Comparison of ENCODE assay signal across 22 mouse cellular contexts in genomic region chr1:193284228-193284779, GRCm38 (mm10). TPM values are rescaled to one million over a fixed set of nuclear protein-coding genes. Genes with fewer than 3 reads are reported as not detected.
A peak's percentile ranks its signal among the peaks of the same experiment; 100 is the strongest.
DNase-seq lines count a peak whose midpoint lies in the region; ATAC-seq and TF ChIP-seq lines count a peak whose summit lies in the region.
"Had no signal": no experiment of that assay in that cellular context is flagged by ENCODE, and none has a peak within 500 bp of the region (broad histone marks: within the 10 kb centered on the region; RNA-seq: fewer than 3 reads in every experiment).

No protein-coding gene starts in this region.

- no peaks in the 10 kb centered on the region for H3K36me3 ChIP-seq in intestine, embryonic 16.5 days (ENCODE audit: control insufficient read depth, insufficient read depth, low read length)
- H3K36me3 ChIP-seq in intestine, embryonic 15.5 days = no peaks in the 10 kb centered on the region
- no peaks in the 10 kb centered on the region for H3K36me3 ChIP-seq in neural tube, embryonic 13.5 days
- H3K36me3 ChIP-seq in liver, embryonic 14.5 days (replicated peaks; ENCODE audit: control insufficient read depth, insufficient read depth, low read depth) = no peaks in the 10 kb centered on the region
- H3K36me3 ChIP-seq: embryonic facial prominence, embryonic 12.5 days; heart, embryonic 10.5 days; stomach, embryonic 15.5 days had no signal

- no peak overlapping the region for H3K4me2 ChIP-seq in intestine, embryonic 16.5 days (ENCODE audit: low read depth, low read length)
- no peak overlapping the region for H3K4me2 ChIP-seq in intestine, embryonic 15.5 days (replicated peaks)
- no peak overlapping the region for H3K4me2 ChIP-seq in neural tube, embryonic 13.5 days
- H3K4me2 ChIP-seq in liver, embryonic 14.5 days (ENCODE audit: low read depth) = no peak overlapping the region
- H3K4me2 ChIP-seq: embryonic facial prominence, embryonic 12.5 days; stomach, embryonic 15.5 days had no signal

- WGBS in intestine, embryonic 16.5 days = 65% methylated on average over 7 of the region's 7 CpGs
- WGBS in intestine, embryonic 15.5 days = 71% methylated on average over 7 of the region's 7 CpGs
- WGBS in neural tube, embryonic 13.5 days = 51% methylated on average over 7 of the region's 7 CpGs
- WGBS in liver, embryonic 14.5 days (ENCODE audit: insufficient replicate concordance) = 63% methylated on average over 7 of the region's 7 CpGs

- no peak overlapping the region for H3K27ac ChIP-seq in intestine, embryonic 16.5 days (ENCODE audit: low read length)
- H3K27ac ChIP-seq in intestine, embryonic 15.5 days = no peak overlapping the region
- peak overlapping the region; percentile 49 for H3K27ac ChIP-seq in neural tube, embryonic 13.5 days (replicated peaks)
- H3K27ac ChIP-seq in liver, embryonic 14.5 days = no peak overlapping the region
- H3K27ac ChIP-seq: embryonic facial prominence, embryonic 12.5 days; heart, embryonic 10.5 days; left cerebral cortex, adult 2 months; stomach, embryonic 15.5 days had no signal

- peak; percentile 62; the same call in 1 of the 2 replicates for ATAC-seq in intestine, embryonic 16.5 days
- ATAC-seq in intestine, embryonic 15.5 days = no peak
- peak; percentile 88 for ATAC-seq in neural tube, embryonic 13.5 days (ENCODE audit: low read depth)
- 0 out of 2 replicates have a peak, but pooled peaks have one; percentile 26 for ATAC-seq in liver, embryonic 14.5 days (ENCODE audit: insufficient read depth)
- ATAC-seq: forebrain, embryonic 16.5 days; inflammation-experienced regulatory T-cells, adult 6 months had no signal

- no peak for TF ChIP-seq EP300 in liver, embryonic 14.5 days (IDR thresholded peaks at IDR 0.05; ENCODE audit: low read depth)

- no peak for DNase-seq in neural tube, embryonic 10.5 days (ENCODE audit: extremely low spot score, low spot score)
- no peak for DNase-seq in liver, embryonic 14.5 days (ENCODE audit: low read depth in 3 of 3, low spot score in 3 of 3)
- no peak for DNase-seq in adipocyte (ENCODE audit: low spot score)
- DNase-seq in layer of hippocampus, adult 18-20 months (ENCODE audit: low spot score in 2 of 2) = no peak
- DNase-seq: adrenal gland, adult 2 months; cerebellum, postnatal 10 days; heart, postnatal 10 days; kidney, postnatal 36 days; layer of hippocampus, adult 9-11 months; left cerebral cortex, postnatal 4 days; lung, postnatal 10 days; thymus, adult 18-20 months had no signal

- no peaks in the 10 kb centered on the region for H3K9me3 ChIP-seq in intestine, embryonic 16.5 days (ENCODE audit: control insufficient read depth, low read length)
- no peaks in the 10 kb centered on the region for H3K9me3 ChIP-seq in intestine, embryonic 15.5 days
- H3K9me3 ChIP-seq in neural tube, embryonic 13.5 days = no peaks in the 10 kb centered on the region
- H3K9me3 ChIP-seq in liver, embryonic 14.5 days (ENCODE audit: control insufficient read depth, low read length) = no peaks in the 10 kb centered on the region
- H3K9me3 ChIP-seq: embryonic facial prominence, embryonic 12.5 days; heart, embryonic 10.5 days; stomach, embryonic 15.5 days had no signal

- H3K4me3 ChIP-seq in intestine, embryonic 16.5 days (ENCODE audit: low read length) = no peak overlapping the region
- no peak overlapping the region for H3K4me3 ChIP-seq in intestine, embryonic 15.5 days (replicated peaks)
- H3K4me3 ChIP-seq in neural tube, embryonic 13.5 days = no peak overlapping the region
- H3K4me3 ChIP-seq in liver, embryonic 14.5 days (ENCODE audit: insufficient read depth in 1 of 2, low read depth in 2 of 2, low read length in 2 of 2) = no peak overlapping the region
- H3K4me3 ChIP-seq: embryonic facial prominence, embryonic 12.5 days; erythroblast, embryonic 14.5 days; heart, embryonic 10.5 days; left cerebral cortex, adult 2 months; stomach, embryonic 15.5 days had no signal

- no peak for TF ChIP-seq CTCF in liver, embryonic 14.5 days (IDR thresholded peaks at IDR 0.05; ENCODE audit: low read depth)

- H3K9ac ChIP-seq in intestine, embryonic 16.5 days (ENCODE audit: low read depth, low read length) = no peak overlapping the region
- H3K9ac ChIP-seq in intestine, embryonic 15.5 days = no peak overlapping the region
- H3K9ac ChIP-seq in neural tube, embryonic 13.5 days = no peak overlapping the region
- H3K9ac ChIP-seq in liver, embryonic 14.5 days (replicated peaks) = no peak overlapping the region
- H3K9ac ChIP-seq: embryonic facial prominence, embryonic 12.5 days; stomach, embryonic 15.5 days had no signal

- H3K4me1 ChIP-seq in intestine, embryonic 16.5 days (ENCODE audit: control insufficient read depth, insufficient read depth, low read length) = no peaks in the 10 kb centered on the region
- no peaks in the 10 kb centered on the region for H3K4me1 ChIP-seq in intestine, embryonic 15.5 days (replicated peaks)
- no peaks in the 10 kb centered on the region; the same call in 1 of the 2 replicates for H3K4me1 ChIP-seq in neural tube, embryonic 13.5 days (replicated peaks)
- H3K4me1 ChIP-seq in liver, embryonic 14.5 days (replicated peaks; ENCODE audit: control insufficient read depth in 2 of 2, insufficient read depth in 2 of 2, low read length in 1 of 2) = peaks cover 0 to 14% of the 10 kb centered on the region in 2 experiments; a peak in 2 of 4 replicates
- H3K4me1 ChIP-seq: embryonic facial prominence, embryonic 12.5 days; heart, embryonic 10.5 days; stomach, embryonic 15.5 days had no signal

- H3K27me3 ChIP-seq in intestine, embryonic 16.5 days (replicated peaks; ENCODE audit: control insufficient read depth, insufficient read depth, low read length) = no peaks in the 10 kb centered on the region
- no peaks in the 10 kb centered on the region for H3K27me3 ChIP-seq in intestine, embryonic 15.5 days (replicated peaks)
- no peaks in the 10 kb centered on the region for H3K27me3 ChIP-seq in neural tube, embryonic 13.5 days
- H3K27me3 ChIP-seq in liver, embryonic 14.5 days (ENCODE audit: control insufficient read depth, insufficient read depth, low read length) = no peaks in the 10 kb centered on the region
- H3K27me3 ChIP-seq: embryonic facial prominence, embryonic 12.5 days; stomach, embryonic 15.5 days had no signal

RNA-seq across cellular contexts. Expression of gene G0s2, which starts 11.3 kb away (rescaled TPM):
- 20.0 and 25.1 TPM in 2 replicates for polyA plus RNA-seq in intestine, embryonic 16.5 days (2015; fragmentation: Nextera tagmentation; extraction: Ambion mirVana)
- 21.9 and 23.7 TPM in 2 replicates for polyA plus RNA-seq in intestine, embryonic 15.5 days (2015; fragmentation: Nextera tagmentation; extraction: Ambion mirVana)
- polyA plus RNA-seq in neural tube, embryonic 13.5 days (2015; fragmentation: Nextera tagmentation; extraction: Ambion mirVana) = 6.2 and 6.7 TPM in 2 replicates
- 54.9 and 57.0 TPM in 2 replicates for polyA plus RNA-seq in liver, embryonic 14.5 days (2012; rRNA removed)
- 65.5 and 71.8 TPM in 2 replicates for polyA plus RNA-seq in liver, embryonic 14.5 days (2014; fragmentation: Nextera tagmentation; extraction: Ambion mirVana)
- 10 to 100 TPM in 1 of 2 experiments, 1 to 10 TPM in 1; 9.4 to 10.2 TPM for total RNA-seq in layer of hippocampus, adult 18-20 months (2021)

RNA-seq across cellular contexts. Expression of gene Hsd11b1, which starts 20.4 kb away (rescaled TPM):
- 0.91 and 1.2 TPM in 2 replicates for polyA plus RNA-seq in intestine, embryonic 16.5 days (2015; fragmentation: Nextera tagmentation; extraction: Ambion mirVana)
- 1.3 and 1.4 TPM in 2 replicates for polyA plus RNA-seq in intestine, embryonic 15.5 days (2015; fragmentation: Nextera tagmentation; extraction: Ambion mirVana)
- polyA plus RNA-seq in neural tube, embryonic 13.5 days (2015; fragmentation: Nextera tagmentation; extraction: Ambion mirVana) = not detected in 2 replicates
- 1.4 and 2.1 TPM in 2 replicates for polyA plus RNA-seq in liver, embryonic 14.5 days (2012; rRNA removed)
- polyA plus RNA-seq in liver, embryonic 14.5 days (2014; fragmentation: Nextera tagmentation; extraction: Ambion mirVana) = 3.3 and 5.5 TPM in 2 replicates
- total RNA-seq in layer of hippocampus, adult 18-20 months (2021) = 10 to 100 TPM; 38.2 to 40.7 TPM
- polyA plus RNA-seq: erythroblast, embryonic 14.5 days had no signal
